Mouse (Mus musculus): ENCODE measurements at regions not wholly inside any gene's neighbourhood (a gene's known extent, or its start where the extent isn't known, plus 50 kb on each side); places are given as distances from the start of the nearest gene placed in this dataset.
A peak's percentile ranks its signal among the peaks of the same experiment; 100 is the strongest.
"Not testable (repeated sequence)": the region's sequence is repeated elsewhere in the genome, so short reads cannot be mapped to it uniquely, and the experiment has no call there.

DNA sequence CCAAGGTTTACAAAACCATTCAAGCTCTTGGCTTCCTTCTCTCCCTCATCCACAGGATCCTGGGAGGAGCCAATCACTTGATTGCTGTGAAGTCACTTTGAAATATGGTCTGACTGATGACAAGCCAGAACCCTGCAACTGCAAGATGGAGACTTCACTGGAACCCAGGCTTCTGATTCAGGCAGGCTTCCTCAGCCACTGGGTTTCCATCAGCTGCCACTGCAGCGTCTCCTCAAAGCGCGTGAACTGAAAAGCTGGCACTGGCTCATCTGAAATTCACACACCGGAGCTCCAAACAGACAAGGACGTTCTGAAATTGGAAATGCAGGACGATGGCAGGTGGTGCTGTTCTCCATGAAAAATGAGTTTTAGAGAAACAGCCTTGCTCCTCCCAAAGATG, 280.1 kb upstream of the AI593442 start:
- Histone ChIP-seq H3K4me3 (ENCODE audit: low read depth, low read length) (no peak overlapping the region), H3K27ac (ENCODE audit: low read depth, low read length) (no peak overlapping the region), H3K4me1 (ENCODE audit: control insufficient read depth, insufficient read depth, low read length) (no peaks in the 10 kb centered on the region), H3K36me3 (ENCODE audit: control insufficient read depth, insufficient read depth, low read length) (no peaks in the 10 kb centered on the region), H3K4me2 (ENCODE audit: low read depth) (no peak overlapping the region), H3K9me3 (ENCODE audit: control insufficient read depth, low read length) (no peaks in the 10 kb centered on the region), H3K27me3 (ENCODE audit: control insufficient read depth, insufficient read depth, low read length) (no peaks in the 10 kb centered on the region), H3K9ac (ENCODE audit: low read length) (no peak overlapping the region)
- WGBS = 85% methylated on average over 6 of the region's 6 CpGs
- ATAC-seq (ENCODE audit: insufficient read depth, low FRiP score, low TSS enrichment) (no peak), DNase-seq (ENCODE audit: low spot score) (no peak)

GRCm38 (mm10) chr9:52957245-52957644, 277.7 kb upstream of the AI593442 start:
- Histone ChIP-seq H3K4me3 (ENCODE audit: low read depth, low read length) (no peak overlapping the region), H3K27ac (ENCODE audit: low read depth, low read length) (no peak overlapping the region), H3K9me3 (ENCODE audit: control insufficient read depth, low read length) (no peaks in the 10 kb centered on the region), H3K36me3 (ENCODE audit: control insufficient read depth, insufficient read depth, low read length) (no peaks in the 10 kb centered on the region), H3K9ac (ENCODE audit: low read length) (no peak overlapping the region), H3K27me3 (ENCODE audit: control insufficient read depth, insufficient read depth, low read length) (no peaks in the 10 kb centered on the region), H3K4me2 (ENCODE audit: low read depth) (no peak overlapping the region), H3K4me1 (ENCODE audit: control insufficient read depth, insufficient read depth, low read length) (no peaks in the 10 kb centered on the region)
- ATAC-seq (ENCODE audit: insufficient read depth, low FRiP score, low TSS enrichment) = no peak
- DNase-seq (ENCODE audit: low spot score) = no peak
- 76% methylated on average over 1 of the region's 1 CpGs for WGBS

DNA sequence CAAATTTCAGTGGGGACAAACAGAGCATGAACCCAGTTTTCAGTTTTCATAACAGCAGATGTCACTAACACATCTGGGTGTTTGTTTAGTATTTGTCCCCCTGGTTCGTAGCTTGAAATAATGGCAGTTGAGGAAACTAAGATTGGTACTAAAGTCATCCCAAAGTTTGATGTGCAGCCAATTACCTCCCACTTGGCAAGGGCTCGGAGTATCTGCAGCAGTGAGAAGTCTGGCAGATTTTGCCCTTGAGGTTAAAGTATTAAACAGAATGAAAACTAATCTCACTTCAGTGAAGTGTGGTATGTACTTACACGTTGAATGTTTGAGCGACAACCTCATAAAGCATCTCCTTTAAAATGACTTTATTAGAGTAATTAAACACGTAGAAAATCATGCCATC, 264.5 kb upstream of the AI593442 start:
- Histone ChIP-seq H3K36me3 (ENCODE audit: control insufficient read depth, insufficient read depth, low read length) (no peaks in the 10 kb centered on the region), H3K4me1 (ENCODE audit: control insufficient read depth, insufficient read depth, low read length) (no peaks in the 10 kb centered on the region), H3K9me3 (ENCODE audit: control insufficient read depth, low read length) (no peaks in the 10 kb centered on the region), H3K4me2 (ENCODE audit: low read depth) (no peak overlapping the region), H3K4me3 (ENCODE audit: low read depth, low read length) (no peak overlapping the region), H3K9ac (ENCODE audit: low read length) (no peak overlapping the region), H3K27me3 (ENCODE audit: control insufficient read depth, insufficient read depth, low read length) (no peaks in the 10 kb centered on the region), H3K27ac (ENCODE audit: low read depth, low read length) (no peak overlapping the region)
- DNase-seq (ENCODE audit: low spot score) (no peak), ATAC-seq (ENCODE audit: insufficient read depth, low FRiP score, low TSS enrichment) (no peak)
- 81% methylated on average over 5 of the region's 5 CpGs for WGBS

DNA sequence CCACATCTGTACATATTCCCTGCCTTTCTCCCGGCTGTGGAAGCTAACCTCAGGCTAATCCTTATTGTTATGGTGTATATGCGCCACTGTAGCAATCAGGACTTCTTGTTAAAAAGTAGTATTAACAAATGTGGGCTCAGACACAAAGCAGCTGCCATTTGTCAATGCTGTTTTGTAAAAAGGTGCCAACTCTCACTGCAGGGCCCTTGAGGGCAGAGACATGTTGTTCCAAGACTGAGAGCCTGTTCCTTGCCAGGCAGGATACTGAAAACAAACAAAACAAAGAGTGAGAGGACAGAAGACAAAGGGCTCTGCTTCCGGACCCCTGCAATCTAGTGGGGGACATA, 262.0 kb upstream of the AI593442 start:
- no peak for DNase-seq (ENCODE audit: low spot score)
- 52% methylated on average over 3 of the region's 3 CpGs for WGBS

DNA sequence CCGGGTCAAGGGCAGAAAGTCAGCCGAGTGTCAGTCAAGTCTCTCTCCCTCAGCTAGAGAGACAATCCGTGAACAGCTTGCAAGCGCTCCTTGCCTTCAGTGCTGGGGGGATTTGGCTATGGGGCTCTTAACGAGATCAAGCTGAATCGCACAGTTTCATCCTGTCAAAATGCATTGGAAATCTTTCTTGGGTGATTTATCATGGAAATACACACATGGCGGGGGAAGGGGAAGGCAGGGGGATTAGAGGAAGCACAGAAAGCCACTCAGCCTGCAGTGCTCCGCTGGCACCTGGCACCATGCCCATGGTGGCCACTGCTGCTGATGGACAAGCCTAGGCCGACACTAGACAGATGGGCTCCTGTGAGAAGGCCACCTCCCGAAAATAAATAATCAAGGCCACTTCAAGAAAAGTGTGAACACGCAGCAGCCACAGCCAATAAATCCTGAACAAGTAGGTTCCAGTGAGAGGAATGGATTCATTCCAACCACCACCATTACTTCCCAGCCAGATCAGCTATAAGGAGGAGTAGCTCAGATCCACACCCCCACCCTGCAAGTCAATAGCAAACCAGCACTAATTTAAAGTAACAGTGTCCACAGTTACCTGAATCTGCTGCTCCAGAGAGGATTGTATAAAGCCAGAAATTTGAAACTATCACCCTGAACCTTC, 261.5 kb upstream of the AI593442 start:
- 57% methylated on average over 11 of the region's 11 CpGs for WGBS
- H3K4me2 ChIP-seq (ENCODE audit: low read depth) = no peak overlapping the region
- no peaks in the 10 kb centered on the region for H3K9me3 ChIP-seq (ENCODE audit: control insufficient read depth, low read length)
- no peaks in the 10 kb centered on the region for H3K27me3 ChIP-seq (ENCODE audit: control insufficient read depth, insufficient read depth, low read length)
- no peak overlapping the region for H3K9ac ChIP-seq (ENCODE audit: low read length)
- no peaks in the 10 kb centered on the region for H3K4me1 ChIP-seq (ENCODE audit: control insufficient read depth, insufficient read depth, low read length)
- ATAC-seq (ENCODE audit: insufficient read depth, low FRiP score, low TSS enrichment) = no peak
- H3K36me3 ChIP-seq (ENCODE audit: control insufficient read depth, insufficient read depth, low read length) = no peaks in the 10 kb centered on the region
- no peak overlapping the region for H3K27ac ChIP-seq (ENCODE audit: low read depth, low read length)
- no peak overlapping the region for H3K4me3 ChIP-seq (ENCODE audit: low read depth, low read length)
- DNase-seq (ENCODE audit: low spot score) = peak; percentile 26

More for the DNA sequence above, 262.0 kb upstream of the AI593442 start:
- Histone ChIP-seq H3K4me3 (ENCODE audit: low read depth, low read length) (no peak overlapping the region), H3K4me1 (ENCODE audit: control insufficient read depth, insufficient read depth, low read length) (no peaks in the 10 kb centered on the region), H3K9me3 (ENCODE audit: control insufficient read depth, low read length) (no peaks in the 10 kb centered on the region), H3K36me3 (ENCODE audit: control insufficient read depth, insufficient read depth, low read length) (no peaks in the 10 kb centered on the region), H3K4me2 (ENCODE audit: low read depth) (no peak overlapping the region), H3K27ac (ENCODE audit: low read depth, low read length) (no peak overlapping the region), H3K9ac (ENCODE audit: low read length) (no peak overlapping the region), H3K27me3 (ENCODE audit: control insufficient read depth, insufficient read depth, low read length) (no peaks in the 10 kb centered on the region)
- ATAC-seq (ENCODE audit: insufficient read depth, low FRiP score, low TSS enrichment) = no peak

DNA sequence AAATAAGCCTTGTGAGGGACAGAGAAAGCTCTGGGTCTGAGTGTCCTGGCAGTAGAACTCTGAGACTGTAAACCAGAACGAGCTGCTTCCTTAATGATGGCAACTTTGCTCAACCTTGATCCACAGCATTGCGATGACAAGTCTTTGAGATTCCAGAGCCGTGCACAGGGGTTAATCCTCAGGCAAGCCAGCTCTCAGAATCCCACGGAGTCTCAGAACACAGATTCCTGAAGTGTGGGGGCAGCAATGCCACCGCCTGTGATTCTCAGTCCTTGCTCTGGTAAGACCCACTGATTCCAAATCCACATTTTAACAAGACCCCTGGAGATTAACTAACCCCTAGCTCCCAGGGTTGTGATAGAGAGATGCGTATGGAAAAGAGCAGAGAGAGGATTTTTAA, 255.5 kb upstream of the AI593442 start:
- no peaks in the 10 kb centered on the region for H3K9me3 ChIP-seq (ENCODE audit: control insufficient read depth, low read length)
- H3K27ac ChIP-seq (ENCODE audit: low read depth, low read length) = no peak overlapping the region
- ATAC-seq (ENCODE audit: insufficient read depth, low FRiP score, low TSS enrichment) = no peak
- H3K4me3 ChIP-seq (ENCODE audit: low read depth, low read length) = no peak overlapping the region
- no peak for DNase-seq (ENCODE audit: low spot score)
- H3K27me3 ChIP-seq (ENCODE audit: control insufficient read depth, insufficient read depth, low read length) = no peaks in the 10 kb centered on the region
- no peak overlapping the region for H3K4me2 ChIP-seq (ENCODE audit: low read depth)
- H3K4me1 ChIP-seq (ENCODE audit: control insufficient read depth, insufficient read depth, low read length) = no peaks in the 10 kb centered on the region
- H3K36me3 ChIP-seq (ENCODE audit: control insufficient read depth, insufficient read depth, low read length) = no peaks in the 10 kb centered on the region
- WGBS = 68% methylated on average over 6 of the region's 6 CpGs
- no peak overlapping the region for H3K9ac ChIP-seq (ENCODE audit: low read length)

GRCm38 (mm10) chr9:52917516-52917915, 237.9 kb upstream of the AI593442 start:
- Histone ChIP-seq H3K27ac (ENCODE audit: low read depth, low read length) (no peak overlapping the region), H3K4me2 (ENCODE audit: low read depth) (no peak overlapping the region), H3K36me3 (ENCODE audit: control insufficient read depth, insufficient read depth, low read length) (no peaks in the 10 kb centered on the region), H3K9me3 (ENCODE audit: control insufficient read depth, low read length) (no peaks in the 10 kb centered on the region), H3K27me3 (ENCODE audit: control insufficient read depth, insufficient read depth, low read length) (no peaks in the 10 kb centered on the region), H3K4me3 (ENCODE audit: low read depth, low read length) (no peak overlapping the region), H3K9ac (ENCODE audit: low read length) (no peak overlapping the region), H3K4me1 (ENCODE audit: control insufficient read depth, insufficient read depth, low read length) (no peaks in the 10 kb centered on the region)
- WGBS = 74% methylated on average over 4 of the region's 4 CpGs
- ATAC-seq (ENCODE audit: insufficient read depth, low FRiP score, low TSS enrichment) (no peak), DNase-seq (ENCODE audit: low spot score) (no peak)

DNA sequence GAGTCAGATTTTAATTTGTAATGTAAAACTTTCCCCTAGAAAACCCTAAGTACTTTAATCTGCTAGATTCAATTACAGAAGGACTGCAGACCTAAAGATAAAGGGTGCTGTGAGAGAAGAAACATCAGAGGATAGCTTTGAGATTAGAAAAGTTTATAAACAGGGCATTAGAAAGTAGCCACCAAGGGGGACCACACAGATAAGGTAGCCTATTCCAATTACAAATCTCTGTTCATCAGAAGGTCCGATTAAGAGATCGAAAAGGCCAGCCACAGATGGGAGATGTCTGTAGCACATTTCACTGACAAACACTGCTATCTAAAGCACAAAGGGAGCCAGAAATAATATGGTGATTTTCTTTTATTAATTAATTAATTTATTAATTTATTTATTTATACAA, 209.1 kb upstream of the AI593442 start:
- H3K9ac ChIP-seq (ENCODE audit: low read length); H3K4me2 ChIP-seq (ENCODE audit: low read depth); H3K4me1 ChIP-seq (ENCODE audit: control insufficient read depth, insufficient read depth, low read length); DNase-seq (ENCODE audit: low spot score); H3K4me3 ChIP-seq (ENCODE audit: low read depth, low read length); H3K27ac ChIP-seq (ENCODE audit: low read depth, low read length); ATAC-seq (ENCODE audit: insufficient read depth, low FRiP score, low TSS enrichment); H3K27me3 ChIP-seq (ENCODE audit: control insufficient read depth, insufficient read depth, low read length); H3K9me3 ChIP-seq (ENCODE audit: control insufficient read depth, low read length); H3K36me3 ChIP-seq (ENCODE audit: control insufficient read depth, insufficient read depth, low read length): not testable (repeated sequence)
- no CpG with 5 or more reads among the region's 2 CpGs for WGBS

DNA sequence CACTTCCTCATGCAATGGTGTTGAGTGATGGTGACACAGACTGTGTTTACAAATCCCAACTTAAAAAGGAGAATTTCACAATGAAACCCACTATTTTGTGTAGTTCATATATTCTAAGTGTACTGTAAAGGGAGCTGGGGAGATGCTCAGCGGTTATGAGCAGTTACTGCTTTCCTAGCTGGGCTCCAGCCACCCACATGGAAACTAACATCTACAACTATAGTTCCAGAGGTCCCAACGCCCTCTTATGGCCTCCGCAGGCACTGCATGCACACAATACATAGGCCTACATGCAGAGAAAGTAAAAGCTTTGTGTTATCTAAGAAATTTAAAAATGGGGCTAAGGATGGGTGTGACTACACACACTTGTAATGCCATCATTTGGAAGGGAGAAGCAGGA, 208.4 kb upstream of the AI593442 start:
- not testable (repeated sequence) for H3K4me1 ChIP-seq (ENCODE audit: control insufficient read depth, insufficient read depth, low read length); DNase-seq (ENCODE audit: low spot score); H3K9me3 ChIP-seq (ENCODE audit: control insufficient read depth, low read length); H3K27me3 ChIP-seq (ENCODE audit: control insufficient read depth, insufficient read depth, low read length); H3K4me2 ChIP-seq (ENCODE audit: low read depth); H3K4me3 ChIP-seq (ENCODE audit: low read depth, low read length); ATAC-seq (ENCODE audit: insufficient read depth, low FRiP score, low TSS enrichment); H3K9ac ChIP-seq (ENCODE audit: low read length); H3K27ac ChIP-seq (ENCODE audit: low read depth, low read length); H3K36me3 ChIP-seq (ENCODE audit: control insufficient read depth, insufficient read depth, low read length)
- no CpG with 5 or more reads among the region's 3 CpGs for WGBS
